Mouse (Mus musculus) testis, adult 2 months (tissue): Measurements from ENCODE around the gene Lmo2.

Experiments used
- CTCF ChIP-seq: fragments of 200-500 bp; IDR thresholded peaks from 2 replicates; pipeline ENCODE4 v1.5.1; 2012; ENCODE audit warnings: low read depth, mild to moderate bottlenecking, inconsistent platforms, low read length, moderate library complexity; ENCODE audit not compliant: control insufficient read depth, insufficient read depth, insufficient replicate concordance
- POLR2A ChIP-seq: fragments of 200-500 bp; IDR thresholded peaks from 2 replicates; pipeline ENCODE4 v1.6.1; 2012; ENCODE audit warnings: low read depth, mild to moderate bottlenecking, inconsistent platforms, low read length, moderate library complexity; ENCODE audit not compliant: control insufficient read depth

- no peak for TF ChIP-seq CTCF
- no peak for TF ChIP-seq POLR2A
Observed at GRCm38 (mm10) chr2:103968186-103968585, 10.4 kb downstream of the Lmo2 start.
